Mouse (Mus musculus) bone marrow macrophage, adult 2 months (primary cell): ENCODE results near the gene Ddx23. TPM values are rescaled to one million over a fixed set of nuclear protein-coding genes. Genes with fewer than 3 reads are reported as not detected.

Source experiments
- H3K27ac ChIP-seq: 2 replicates; pipeline ENCODE4 v1.5.1; 2012; ENCODE audit warnings: low read depth, low read length; ENCODE audit not compliant: insufficient read depth
- H3K4me1 ChIP-seq: 2 replicates; pipeline ENCODE4 v1.6.1; 2012; ENCODE audit warnings: low read length; ENCODE audit not compliant: control insufficient read depth, insufficient read depth
- H3K4me3 ChIP-seq: 2 replicates; pipeline ENCODE4 v1.5.1; 2012; ENCODE audit warnings: mild to moderate bottlenecking, low read length, moderate library complexity; ENCODE audit not compliant: insufficient read depth
- CTCF ChIP-seq: IDR thresholded peaks from 2 replicates; pipeline ENCODE4 v1.5.1; 2012; ENCODE audit warnings: low read depth, mild to moderate bottlenecking, low read length, moderate library complexity
- POLR2A ChIP-seq: IDR thresholded peaks from 2 replicates; pipeline ENCODE4 v1.6.1; 2012; ENCODE audit warnings: mild to moderate bottlenecking, low read depth, low read length, borderline replicate concordance
- polyA plus RNA-seq: library from polyadenylated mRNA; stranded (reverse); fragments of >200 nt; gene quantifications from 2 replicates; pipeline ENCODE4 v1.2.4, GENCODE M21; 2012; ENCODE audit not compliant: missing spikeins, insufficient read depth, insufficient read length

The Ddx23 gene
- polyA plus RNA-seq, 1 experiment = 84.9 TPM

GRCm38 (mm10) chr15:98691486-98692147, 28.9 kb upstream of the Ddx23 start:
- no peak overlapping the region for H3K27ac ChIP-seq
- H3K4me3 ChIP-seq = no peak overlapping the region
- no peak for TF ChIP-seq CTCF
- no peak for TF ChIP-seq POLR2A
- peaks cover 2% of the 10 kb centered on the region; the same call in 1 of the 2 replicates for H3K4me1 ChIP-seq

DNA sequence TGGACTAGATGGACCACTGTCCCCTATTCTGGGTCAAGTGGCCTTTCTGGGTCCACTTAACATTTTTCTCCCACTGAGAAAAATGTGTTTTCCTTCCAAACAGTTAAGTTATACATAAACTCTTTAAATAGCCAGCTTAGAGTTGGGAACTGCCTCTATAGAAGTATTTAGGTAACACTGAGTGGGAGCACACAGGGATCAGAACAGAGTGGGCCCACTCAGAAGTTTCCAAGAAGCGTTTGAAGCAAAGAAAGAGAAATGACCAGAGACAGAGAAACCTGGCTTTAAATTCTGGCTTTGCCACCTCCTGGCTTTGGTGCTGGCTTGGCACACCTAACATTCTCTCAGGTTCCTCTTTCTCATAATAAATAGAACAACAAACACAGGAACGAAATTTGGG, 27.0 kb upstream of the Ddx23 start:
- Histone ChIP-seq H3K4me1 (peaks cover 10% of the 10 kb centered on the region), H3K4me3 (no peak overlapping the region), H3K27ac (no peak overlapping the region)
- no peak for TF ChIP-seq POLR2A
- no peak for TF ChIP-seq CTCF

DNA sequence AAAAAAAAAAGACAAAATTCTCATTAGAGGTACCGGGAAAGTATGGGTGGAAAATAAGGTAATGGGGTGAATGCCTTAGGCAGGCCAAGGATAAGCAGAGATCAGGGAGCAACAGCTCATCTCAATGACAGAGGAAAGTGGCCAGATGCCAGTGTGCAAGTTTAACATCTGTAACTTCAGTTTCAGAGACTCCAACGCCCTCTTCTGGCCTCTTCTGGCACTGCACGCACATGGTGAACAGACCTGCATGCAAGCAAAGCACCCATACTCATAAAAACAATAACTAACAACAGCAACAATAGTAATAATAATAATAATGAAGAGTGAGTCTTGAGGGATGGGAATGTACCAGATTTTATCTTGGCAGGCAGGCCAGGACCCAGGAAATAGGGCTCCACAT, 23.2 kb upstream of the Ddx23 start:
- H3K4me3 ChIP-seq = no peak overlapping the region
- H3K4me1 ChIP-seq = peaks cover 27% of the 10 kb centered on the region
- TF ChIP-seq POLR2A (no peak), CTCF (peak; percentile 38; the same call in 1 of the 2 replicates)
- H3K27ac ChIP-seq = no peak overlapping the region

- H3K27ac ChIP-seq = peak overlapping the region; percentile 56
These were observed 21.1 kb upstream of the Ddx23 start for GRCm38 (mm10) chr15:98683746-98684145.

GRCm38 (mm10) chr15:98683177-98683576, 20.5 kb upstream of the Ddx23 start:
- TF ChIP-seq POLR2A (no peak), CTCF (no peak)
- peaks cover 27% of the 10 kb centered on the region for H3K4me1 ChIP-seq
- H3K4me3 ChIP-seq = no peak overlapping the region
- peak overlapping the region; percentile 49 for H3K27ac ChIP-seq

More at GRCm38 (mm10) chr15:98683746-98684145, 21.1 kb upstream of the Ddx23 start:
- peaks cover 27% of the 10 kb centered on the region for H3K4me1 ChIP-seq
- TF ChIP-seq CTCF (no peak), POLR2A (no peak)
- no peak overlapping the region for H3K4me3 ChIP-seq

GRCm38 (mm10) chr15:98681633-98682032, 18.9 kb upstream of the Ddx23 start:
- Histone ChIP-seq H3K4me3 (no peak overlapping the region), H3K4me1 (peaks cover 29% of the 10 kb centered on the region), H3K27ac (no peak overlapping the region)
- TF ChIP-seq POLR2A (no peak), CTCF (no peak)

- TF ChIP-seq CTCF = no peak
- TF ChIP-seq POLR2A = no peak
- H3K27ac ChIP-seq = no peak overlapping the region
- H3K4me1 ChIP-seq = peaks cover 34% of the 10 kb centered on the region
- H3K4me3 ChIP-seq = no peak overlapping the region
These were observed 18.0 kb upstream of the Ddx23 start for GRCm38 (mm10) chr15:98680660-98681059.

- Histone ChIP-seq H3K27ac (no peak overlapping the region), H3K4me1 (peaks cover 16% of the 10 kb centered on the region), H3K4me3 (no peak overlapping the region)
- TF ChIP-seq CTCF (no peak), POLR2A (no peak)
These were observed 15.3 kb upstream of the Ddx23 start for GRCm38 (mm10) chr15:98677977-98678376.

DNA sequence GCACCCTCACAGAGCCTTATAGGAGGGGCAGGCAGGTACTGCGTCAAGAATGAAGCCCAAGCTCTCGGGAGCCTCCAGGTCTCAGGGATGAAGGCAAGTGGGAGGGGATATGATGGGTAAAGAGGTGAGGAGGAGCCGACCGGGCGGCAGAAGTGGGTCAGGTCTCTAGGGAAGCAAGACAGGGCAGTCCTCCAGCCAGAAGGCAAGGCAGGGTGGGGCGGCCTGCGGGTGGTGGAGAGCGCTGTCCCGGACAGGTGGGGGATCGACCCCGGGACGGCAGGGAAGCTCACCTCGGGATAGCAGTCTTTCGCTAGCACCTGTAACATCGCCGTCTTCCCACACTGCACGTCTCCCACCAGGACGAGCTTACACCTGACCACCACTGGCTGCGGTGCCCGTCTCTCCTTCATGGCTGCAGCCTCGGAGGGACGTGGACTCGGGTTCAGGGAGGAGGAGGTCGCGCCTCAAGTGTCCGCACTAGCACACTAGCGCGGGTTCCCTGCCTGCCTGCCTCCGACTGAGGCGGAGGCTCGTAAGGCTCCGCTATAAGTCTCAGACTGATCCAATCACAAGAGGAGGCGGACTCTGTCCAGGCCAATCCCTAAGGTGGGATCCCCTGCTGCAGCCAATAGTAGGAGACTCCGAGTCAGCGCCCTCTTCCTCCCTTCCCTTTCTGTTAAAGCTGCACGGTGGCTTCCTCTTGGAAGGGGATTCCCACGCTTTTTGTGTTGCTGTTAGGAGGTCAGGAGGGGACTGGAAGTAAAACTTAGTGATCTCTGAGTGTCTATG, 14.4 kb upstream of the Ddx23 start, which contains the start of gene Rnd1:
Gene Rnd1, minus strand, starts transcription at position 522 of the 789 bp plus-strand sequence.
- TF ChIP-seq CTCF = no peak
- no peak; the same call in 1 of the 2 replicates for TF ChIP-seq POLR2A
- Histone ChIP-seq H3K27ac (no peak within 1 kb of the TSS), H3K4me1 (peaks cover 18% of the 10 kb centered on the region), H3K4me3 (peak within 1 kb of the TSS; percentile 53)

- no peak overlapping the region for H3K27ac ChIP-seq
- TF ChIP-seq POLR2A = no peak
- no peak for TF ChIP-seq CTCF
- peak overlapping the region; percentile 53 for H3K4me3 ChIP-seq
- H3K4me1 ChIP-seq = peaks cover 20% of the 10 kb centered on the region
These were observed 13.8 kb upstream of the Ddx23 start for GRCm38 (mm10) chr15:98676471-98676870.
